Mouse (Mus musculus) thymus, postnatal 25 days (tissue): ENCODE results near the gene Gca.

ENCODE experiments used
- DNase-seq: peaks from one replicate; pipeline ENCODE4 v3.0.0; 2022

Gca gene

GRCm38 (mm10) chr2:62664135-62664670 is at the start of gene Gca:
Gene Gca (plus strand): TSS chr2:62664285.
- DNase-seq = peak; percentile 74

GRCm38 (mm10) chr2:62618934-62619341 is 45.1 kb upstream of the Gca start:
- DNase-seq = no peak

DNA sequence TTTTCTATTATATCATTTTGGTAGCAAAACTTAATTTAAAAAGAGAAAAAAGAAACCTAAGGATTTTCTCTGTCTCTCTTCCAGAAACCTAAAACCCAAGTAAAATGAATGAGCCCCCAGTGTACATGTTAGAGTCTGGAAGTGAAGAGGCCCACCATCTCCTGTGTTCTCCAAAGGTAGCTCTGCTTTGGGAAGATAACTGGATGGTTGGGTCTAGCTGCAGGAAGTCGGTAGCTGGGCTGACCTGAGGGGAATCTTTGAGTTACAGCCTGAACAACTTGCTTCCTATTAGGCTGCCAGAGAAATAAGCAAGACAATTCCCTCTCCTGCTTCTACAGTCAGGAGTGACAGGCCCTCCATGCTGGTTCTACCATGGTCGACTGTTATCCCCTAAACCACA is 44.4 kb upstream of the Gca start:
- DNase-seq = no peak

DNA sequence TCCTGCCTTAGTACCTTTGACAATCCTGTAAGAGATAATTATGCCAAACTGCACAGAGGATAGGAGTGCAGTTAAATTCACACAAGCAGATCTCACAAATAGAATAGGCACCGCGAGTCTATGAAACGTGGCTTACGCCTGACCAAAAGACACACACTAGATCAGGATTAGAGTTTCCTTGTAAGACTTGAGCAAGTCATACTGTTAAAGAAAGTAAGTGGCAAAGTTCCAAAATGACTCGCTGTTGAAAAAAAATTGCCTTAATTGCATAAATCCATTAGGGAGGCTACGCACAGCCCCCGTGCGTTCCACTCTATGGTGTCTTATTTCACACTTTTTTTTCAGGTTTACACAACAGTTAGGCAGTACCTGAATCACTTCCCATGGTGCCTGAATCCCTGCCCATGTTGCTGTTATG is 41.1 kb upstream of the Gca start:
- no peak for DNase-seq

GRCm38 (mm10) chr2:62627728-62628127 is 36.4 kb upstream of the Gca start:
- no peak for DNase-seq

DNA sequence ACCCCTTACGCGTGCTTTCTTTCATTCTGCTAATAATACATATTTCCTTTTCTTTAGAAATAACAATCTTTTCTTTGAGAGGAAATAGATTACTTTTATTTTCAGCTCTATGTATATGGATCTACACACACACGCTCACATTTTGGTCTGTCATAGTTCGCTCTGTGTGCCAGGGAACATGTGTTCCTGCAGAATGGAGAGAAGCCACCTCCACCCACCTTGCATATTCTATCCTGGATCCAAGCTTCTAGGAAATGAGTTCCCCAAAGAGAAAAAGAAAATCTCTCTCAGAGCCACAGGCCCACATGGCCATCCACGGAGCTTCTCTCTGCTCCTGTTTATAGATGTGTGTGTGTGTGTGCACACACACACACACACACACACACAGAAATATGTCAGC is 35.7 kb upstream of the Gca start:
- no peak for DNase-seq

- DNase-seq = peak; percentile 10
These were observed 33.6 kb upstream of the Gca start for GRCm38 (mm10) chr2:62630446-62630845.

DNA sequence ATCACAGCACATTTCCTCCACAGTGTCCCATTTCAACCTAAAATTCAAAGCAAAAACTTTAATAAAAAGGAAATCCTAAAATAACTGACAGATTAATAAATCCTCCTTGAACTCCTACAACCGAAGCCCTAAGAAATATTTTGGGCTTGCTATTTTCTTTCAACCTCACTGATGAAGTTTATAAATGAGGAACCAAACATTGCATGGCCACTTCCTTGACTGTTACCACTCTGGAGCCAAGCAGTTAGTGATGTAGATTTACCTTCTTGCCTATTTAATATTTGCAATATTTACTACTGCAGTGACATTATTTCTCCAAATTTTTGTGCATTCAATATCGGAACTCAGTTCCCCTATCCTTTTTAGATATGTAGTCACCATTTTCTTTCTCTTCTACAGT is 24.2 kb upstream of the Gca start:
- no peak for DNase-seq

DNA sequence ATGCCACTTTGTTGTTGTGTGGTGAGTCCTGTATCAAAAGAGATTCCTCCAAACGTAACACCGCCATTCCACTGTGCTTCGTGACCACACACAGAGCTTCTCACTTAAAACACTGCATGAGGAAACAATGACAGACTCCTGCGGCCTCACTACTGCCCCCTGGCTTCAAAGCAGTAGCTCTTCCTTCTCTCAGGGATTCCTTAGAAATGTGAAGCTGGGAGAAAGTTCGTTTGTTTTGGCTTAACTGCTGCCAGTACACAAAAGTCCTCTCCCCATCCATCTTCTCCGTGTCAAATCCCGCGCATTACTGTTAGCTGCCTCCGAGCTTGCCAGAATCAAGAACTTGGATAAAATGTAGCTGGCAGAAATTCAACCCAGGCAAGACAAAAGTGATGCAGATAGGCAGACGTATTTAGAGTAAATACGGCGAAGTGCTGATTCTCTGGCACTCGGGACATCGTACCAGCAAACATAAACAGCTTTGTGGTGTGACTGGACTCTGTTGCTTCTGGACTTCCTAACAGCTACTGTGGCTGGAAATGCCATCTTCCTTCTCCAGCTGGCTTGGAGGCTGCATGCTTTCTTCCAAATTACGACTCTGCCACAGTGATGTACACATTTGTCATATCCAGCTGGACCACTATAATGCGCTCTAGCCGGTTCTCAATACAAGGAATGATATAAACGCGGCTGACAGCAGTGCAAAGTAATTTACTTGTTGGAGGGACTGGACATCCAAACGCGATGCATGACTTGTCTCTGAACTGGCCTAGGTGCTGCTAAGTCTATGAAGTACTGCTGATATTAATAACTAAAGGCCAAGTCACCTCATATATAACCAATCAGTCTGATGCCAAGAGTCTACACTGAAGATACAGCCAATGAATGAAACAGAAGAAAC is 20.4 kb upstream of the Gca start:
- peak; percentile 67 for DNase-seq

DNA sequence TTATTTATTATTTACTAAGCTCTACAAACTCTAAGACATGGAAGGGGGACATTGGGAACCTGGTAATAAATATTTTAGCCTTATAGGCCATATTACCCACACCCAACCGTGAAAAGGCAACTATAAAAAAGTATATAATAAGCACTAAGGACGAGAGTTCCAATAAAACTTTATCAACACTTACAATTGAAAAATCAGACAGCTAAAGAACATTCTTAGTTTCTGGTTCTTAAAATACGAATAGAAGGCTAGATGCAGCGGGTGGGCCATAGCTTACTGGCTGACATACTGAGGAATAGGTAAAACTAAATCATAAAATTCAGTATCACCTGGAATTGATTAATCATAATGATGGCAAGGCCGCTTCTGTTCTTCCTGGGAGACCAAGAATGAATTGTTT is 19.2 kb upstream of the Gca start:
- no peak for DNase-seq

GRCm38 (mm10) chr2:62645475-62645874 is 18.6 kb upstream of the Gca start:
- peak; percentile 32 for DNase-seq

DNA sequence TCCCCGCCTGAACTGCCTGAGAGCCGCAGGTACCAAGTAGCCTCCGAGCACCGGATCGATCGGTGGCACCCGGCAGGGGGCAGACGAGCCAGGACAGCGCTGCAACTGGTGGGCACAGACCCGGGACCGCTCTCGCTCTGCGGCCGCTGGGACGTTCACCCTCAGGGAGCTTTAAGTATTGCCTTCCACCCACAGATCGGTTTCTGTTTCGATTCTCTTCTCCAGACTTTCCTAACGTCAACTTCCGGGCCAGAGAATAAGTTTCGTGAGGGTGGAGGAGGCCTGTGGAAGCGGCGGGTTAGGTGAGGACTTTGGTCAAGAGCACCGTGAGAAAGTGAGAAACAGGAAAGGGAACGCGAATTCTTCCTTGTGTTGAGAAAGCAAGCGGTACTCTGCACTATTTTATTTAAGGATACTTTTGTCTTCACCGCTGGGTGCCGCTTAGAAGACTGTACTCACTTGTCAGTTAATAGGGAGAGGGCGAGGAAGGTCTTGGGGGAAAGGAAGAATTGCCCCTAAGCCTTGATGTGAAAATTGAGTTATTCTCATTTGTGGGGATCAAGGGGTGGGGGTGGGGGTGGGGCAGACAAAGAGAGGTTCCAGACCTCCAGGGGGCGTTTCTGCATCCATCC is 18.0 kb upstream of the Gca start, which contains the start of gene Ifih1:
Ifih1 (minus strand) TSS at position 242 of the 632 bp plus-strand sequence.
- peak; percentile 76 for DNase-seq

GRCm38 (mm10) chr2:62646671-62647289 is 17.3 kb upstream of the Gca start:
- DNase-seq = no peak

DNA sequence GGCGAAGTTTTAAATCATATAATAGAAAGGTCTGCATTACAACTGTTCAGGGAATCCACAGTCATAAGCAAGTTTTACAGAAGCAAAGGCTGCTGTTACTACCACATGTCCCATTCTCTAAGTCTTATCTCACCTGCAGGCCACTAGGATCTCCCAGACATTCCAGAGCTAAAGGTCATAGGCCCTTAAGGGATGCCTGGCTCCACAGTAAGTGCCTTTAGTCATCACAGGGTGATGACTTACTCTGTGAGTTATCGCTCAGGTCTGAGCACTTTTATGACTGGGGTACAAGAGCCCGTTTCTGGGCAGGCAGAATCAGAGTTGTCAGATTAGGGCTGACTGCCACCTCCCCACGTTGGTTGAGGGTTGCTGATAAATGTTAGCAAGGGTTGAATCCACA is 12.2 kb upstream of the Gca start:
- no peak for DNase-seq

DNA sequence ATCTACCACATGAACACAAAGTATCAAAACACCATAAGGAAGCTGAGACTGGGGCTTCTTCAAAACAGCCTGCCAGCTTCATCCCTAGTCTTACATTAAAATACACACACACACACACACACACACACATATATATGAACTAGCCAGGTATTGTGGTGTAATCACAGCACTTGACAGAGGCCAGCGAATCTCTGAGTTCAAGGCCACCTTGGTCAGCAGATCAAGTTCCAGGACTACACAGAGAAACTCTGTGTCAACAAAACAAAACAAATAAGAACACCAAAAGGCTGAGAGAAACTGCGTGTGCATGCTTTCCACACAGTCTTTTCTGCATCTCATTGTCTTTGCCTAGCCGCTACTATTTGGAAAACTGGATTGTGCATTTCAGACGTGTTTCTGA is 11.6 kb upstream of the Gca start:
- DNase-seq = no peak

DNA sequence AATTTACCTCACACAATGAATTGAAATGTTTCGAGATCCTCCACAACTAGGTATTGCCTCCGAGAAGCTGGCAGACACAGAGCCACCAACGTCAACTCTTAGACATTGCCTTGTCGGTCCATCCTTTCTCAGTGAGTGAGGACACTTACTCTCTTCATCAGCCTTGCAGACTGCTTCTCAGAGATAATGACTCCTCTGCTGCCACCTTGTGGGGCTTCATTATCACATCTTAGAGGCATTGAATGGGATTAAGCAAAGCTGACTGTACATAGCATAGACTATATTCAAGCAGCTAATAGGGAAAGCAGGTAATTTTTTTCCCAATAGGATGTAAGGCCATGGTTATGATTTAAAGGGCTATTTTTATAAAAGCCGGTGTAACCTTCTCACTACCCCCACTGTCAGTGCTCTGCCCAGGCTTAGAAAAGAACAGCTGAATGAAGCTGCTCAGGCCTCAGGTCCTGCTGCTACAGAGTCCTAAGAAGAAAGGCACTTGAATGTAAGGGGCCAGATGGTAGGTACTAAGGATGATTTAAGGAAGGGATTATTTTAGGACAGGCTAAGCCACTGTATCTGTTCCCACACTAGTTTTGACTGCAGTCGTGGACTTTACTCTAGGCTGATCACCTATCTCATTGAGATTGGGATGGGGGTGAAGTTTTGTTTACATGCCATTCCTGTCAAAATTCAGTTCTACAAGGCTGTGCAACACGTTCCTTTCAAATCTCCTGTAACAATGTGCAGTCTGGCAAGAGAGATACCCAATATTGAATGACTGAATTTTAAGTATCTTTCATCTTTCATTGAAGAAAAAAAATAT is 9.4 kb upstream of the Gca start:
- peak; percentile 53 for DNase-seq

DNA sequence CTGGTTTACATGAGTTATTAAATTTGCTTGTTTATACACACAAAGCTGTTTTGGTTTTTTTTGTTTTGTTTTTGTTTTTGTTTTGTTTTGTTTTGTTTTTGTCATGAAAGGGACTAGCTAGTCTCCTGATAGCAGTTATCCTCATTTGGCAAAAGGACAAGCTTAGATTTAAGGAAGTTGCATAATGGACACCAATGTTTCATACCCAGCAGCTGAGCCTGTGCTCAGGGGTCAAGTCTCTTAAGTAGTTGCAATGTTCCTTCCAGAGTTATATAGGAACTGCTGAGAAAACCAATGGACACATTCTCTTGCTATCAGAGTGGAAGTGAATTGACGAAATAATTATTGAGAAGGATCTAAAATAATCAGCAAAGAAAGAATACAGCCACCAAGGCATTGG is 8.0 kb upstream of the Gca start:
- no peak for DNase-seq

DNA sequence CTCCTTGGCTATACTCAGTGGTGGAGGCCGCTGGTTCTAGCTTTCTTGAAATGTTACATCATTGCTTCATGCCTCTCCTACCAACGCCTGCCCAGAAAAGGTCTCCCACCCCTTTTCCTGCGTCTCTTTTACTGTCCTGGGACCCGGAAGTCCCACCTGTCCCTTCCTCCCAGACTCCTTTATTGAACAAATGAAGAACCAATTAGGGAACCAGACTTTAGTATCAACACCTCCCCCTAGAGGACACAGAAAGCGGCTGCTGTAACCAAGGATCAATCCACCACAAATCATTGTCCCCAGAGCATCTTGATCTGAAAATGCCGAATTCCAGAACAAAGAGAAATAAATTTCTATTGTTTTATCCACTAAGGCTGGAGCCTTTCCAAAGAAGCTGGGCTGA is 3.5 kb upstream of the Gca start:
- DNase-seq = no peak

- no peak for DNase-seq
These were observed 1.5 kb upstream of the Gca start for GRCm38 (mm10) chr2:62662560-62662959.

DNA sequence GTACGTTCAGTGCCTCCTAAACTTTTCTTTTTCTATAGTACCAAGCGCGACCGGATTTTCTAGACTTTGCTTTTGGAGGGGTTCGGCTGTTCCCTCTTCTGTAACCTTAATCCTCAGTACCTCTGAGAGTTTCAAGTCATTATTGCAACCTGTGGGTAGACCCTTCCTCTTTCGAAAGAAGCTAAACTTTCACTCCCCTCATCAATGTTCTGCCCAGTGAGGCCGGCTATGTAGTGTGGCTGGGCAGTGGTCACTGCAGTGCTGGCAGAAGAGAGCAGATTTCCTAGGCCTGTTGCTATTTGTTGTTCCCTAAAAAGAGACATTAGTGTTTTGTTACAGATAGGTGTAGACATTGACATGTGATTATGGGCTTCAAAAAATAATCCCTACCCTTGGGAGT is 754 bp downstream of the Gca start:
- DNase-seq = no peak

GRCm38 (mm10) chr2:62665536-62665935 is 1.5 kb downstream of the Gca start:
- no peak for DNase-seq

DNA sequence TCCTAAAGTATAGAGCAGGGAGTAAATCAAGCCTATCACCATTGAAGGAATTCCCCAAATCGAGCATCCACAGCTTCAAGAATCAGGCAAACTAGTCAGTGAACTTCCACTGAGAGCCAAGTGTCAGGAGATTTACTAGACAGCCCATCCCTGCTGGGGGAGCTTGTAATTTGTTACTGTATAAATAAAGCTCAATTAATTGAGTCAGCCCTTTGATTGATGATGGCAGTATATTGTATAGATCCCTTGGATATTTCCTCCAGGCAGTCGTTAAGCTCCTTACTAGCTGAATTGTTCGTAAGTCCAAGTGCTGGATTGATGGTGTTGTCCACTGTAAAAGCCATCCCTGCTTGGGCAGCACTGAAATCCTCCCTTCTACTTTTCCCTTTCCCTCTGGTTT is 5.8 kb downstream of the Gca start:
- no peak for DNase-seq

GRCm38 (mm10) chr2:62670301-62670700 is 6.2 kb downstream of the Gca start:
- no peak for DNase-seq
